Mouse (Mus musculus): ENCODE results near the gene Hcls1. TPM values are rescaled to one million over a fixed set of nuclear protein-coding genes. Genes with fewer than 3 reads are reported as not detected.

Gene Hcls1
- total RNA-seq, 2 experiments from 2014 or later = 31.7 to 66.9 TPM

GRCm38 (mm10) chr16:36927495-36928105, 7.2 kb upstream of the Hcls1 start:
- ATAC-seq (replicated peaks; ENCODE audit: low FRiP score, low TSS enrichment, poor library complexity, severe bottlenecking) = peak; percentile 51

GRCm38 (mm10) chr16:36928106-36928500, 6.7 kb upstream of the Hcls1 start:
- ATAC-seq (replicated peaks; ENCODE audit: low FRiP score, low TSS enrichment, poor library complexity, severe bottlenecking) = no peak

GRCm38 (mm10) chr16:36929216-36929615, 5.6 kb upstream of the Hcls1 start:
- ATAC-seq (replicated peaks; ENCODE audit: low FRiP score, low TSS enrichment, poor library complexity, severe bottlenecking) = no peak

DNA sequence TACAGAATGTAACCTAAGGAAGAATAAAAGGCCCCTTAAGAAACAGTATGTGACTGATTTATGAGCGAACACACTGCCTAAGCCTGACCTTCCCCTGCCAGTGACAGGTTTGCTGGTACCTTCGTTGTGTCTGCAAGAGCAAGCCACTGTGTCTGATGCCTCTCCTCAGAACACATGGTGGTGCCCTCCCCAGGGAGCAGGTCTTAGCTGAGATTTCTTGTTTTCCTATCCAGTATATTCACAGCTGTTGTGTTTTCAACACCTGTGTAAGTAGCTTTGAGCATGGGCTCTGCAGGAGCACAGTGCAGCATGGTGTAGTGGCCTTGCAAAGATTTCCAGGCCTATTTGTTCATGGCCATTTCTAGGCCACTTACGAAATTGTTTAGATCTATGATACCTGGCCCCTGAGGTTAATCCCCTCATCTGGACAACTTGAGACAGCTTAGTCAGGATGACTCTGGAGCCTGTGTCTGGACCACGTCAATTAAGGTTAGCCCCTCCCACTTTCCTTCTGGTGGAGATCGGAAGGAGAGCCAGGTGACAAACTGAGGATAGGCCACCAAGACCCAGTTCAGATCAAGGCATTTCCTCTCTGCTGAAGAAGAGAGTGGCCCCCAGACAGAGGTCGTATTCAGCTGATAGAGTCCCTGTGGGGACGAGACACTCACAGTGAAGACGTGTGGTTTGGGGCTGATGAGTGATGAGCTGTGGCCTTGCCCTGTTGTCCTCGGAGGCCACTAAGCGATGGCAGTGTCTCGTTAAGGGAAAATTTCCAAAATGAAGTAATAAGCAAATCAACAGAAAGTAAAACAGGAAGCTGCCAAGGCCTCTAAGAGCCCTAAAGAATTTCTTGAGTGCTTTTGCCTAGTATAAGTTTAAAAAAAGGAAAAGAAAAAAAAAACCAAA, 4.3 kb upstream of the Hcls1 start:
- ATAC-seq (replicated peaks; ENCODE audit: low FRiP score, low TSS enrichment, poor library complexity, severe bottlenecking) = no peak

GRCm38 (mm10) chr16:36931381-36931780, 3.4 kb upstream of the Hcls1 start:
- ATAC-seq (replicated peaks; ENCODE audit: low FRiP score, low TSS enrichment, poor library complexity, severe bottlenecking) = no peak

DNA sequence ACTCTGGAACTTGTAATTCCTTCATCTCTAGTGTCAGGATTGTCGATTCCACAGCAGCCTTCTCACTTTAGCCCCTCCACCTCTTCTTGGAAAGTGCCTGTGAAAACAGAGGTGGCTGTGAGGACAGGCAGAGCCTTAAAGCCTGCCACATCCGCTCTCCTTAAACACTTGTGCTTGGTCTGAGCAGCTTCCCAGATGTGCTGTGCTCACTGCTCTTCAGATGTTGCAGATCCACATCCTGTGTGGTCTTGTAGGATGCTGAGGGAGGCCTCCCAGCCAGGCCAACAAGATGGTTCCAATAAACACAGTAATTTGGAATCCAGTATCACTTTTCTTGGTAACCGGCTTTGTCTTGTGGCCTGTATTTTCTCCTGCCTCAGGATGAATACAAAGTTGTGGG, 2.8 kb upstream of the Hcls1 start:
- ATAC-seq (replicated peaks; ENCODE audit: low FRiP score, low TSS enrichment, poor library complexity, severe bottlenecking) = no peak

DNA sequence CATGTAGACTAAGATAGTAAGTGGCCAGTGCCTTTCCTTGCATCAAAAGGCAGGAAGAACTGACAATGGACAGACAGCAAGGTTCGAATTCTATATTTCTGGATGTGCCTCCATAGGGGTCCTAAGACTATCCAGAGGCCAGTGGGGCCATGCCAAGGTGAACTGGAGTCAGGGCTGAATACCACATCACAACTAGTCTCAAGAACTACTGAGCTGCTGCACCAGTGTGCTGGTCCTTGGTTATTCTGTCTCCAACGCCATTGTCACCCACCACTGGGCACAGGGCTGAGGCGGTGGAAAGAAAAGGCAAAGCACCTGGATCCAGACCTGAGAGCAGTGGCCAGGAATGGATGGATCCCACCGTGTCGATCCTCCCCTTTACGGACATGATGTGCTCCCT, 2.2 kb upstream of the Hcls1 start:
- ATAC-seq (replicated peaks; ENCODE audit: low FRiP score, low TSS enrichment, poor library complexity, severe bottlenecking) = no peak

- ATAC-seq (replicated peaks; ENCODE audit: low FRiP score, low TSS enrichment, poor library complexity, severe bottlenecking) = peak; percentile 72
Measured at GRCm38 (mm10) chr16:36934131-36934840, 497 bp upstream of the Hcls1 start.

- ATAC-seq (replicated peaks; ENCODE audit: low FRiP score, low TSS enrichment, poor library complexity, severe bottlenecking) = no peak
Measured at GRCm38 (mm10) chr16:36935814-36936213, 1.0 kb downstream of the Hcls1 start.

DNA sequence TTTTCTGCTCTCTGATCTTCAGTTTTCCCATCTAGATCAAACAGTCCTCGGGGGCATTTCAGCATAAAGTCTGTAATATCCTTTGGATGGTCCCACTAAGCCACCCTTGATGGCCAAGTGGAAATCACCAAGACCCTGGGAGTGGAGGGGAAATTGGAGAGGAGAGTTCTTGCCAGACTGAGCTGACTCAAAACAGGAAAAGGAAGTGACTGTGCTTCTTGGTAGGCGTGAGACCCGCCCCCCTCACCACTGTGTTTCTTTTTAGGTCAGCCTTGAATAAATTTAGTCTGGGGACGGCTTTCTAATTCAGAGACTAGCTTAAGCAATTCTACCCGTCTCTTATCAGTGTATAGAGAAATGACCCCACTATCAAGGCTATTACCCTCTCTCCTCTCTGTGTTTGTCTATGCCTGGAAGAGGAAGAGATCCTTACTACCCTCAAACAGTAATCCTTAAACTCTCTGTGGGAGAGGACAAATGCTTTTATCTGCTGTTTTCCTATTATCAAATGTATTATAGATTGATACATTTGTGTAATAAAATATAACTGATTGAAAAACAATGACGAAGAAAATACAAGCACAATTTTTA, 6.4 kb downstream of the Hcls1 start:
- ATAC-seq (replicated peaks; ENCODE audit: low FRiP score, low TSS enrichment, poor library complexity, severe bottlenecking) = peak; percentile 35; the same call in 1 of the 2 replicates

DNA sequence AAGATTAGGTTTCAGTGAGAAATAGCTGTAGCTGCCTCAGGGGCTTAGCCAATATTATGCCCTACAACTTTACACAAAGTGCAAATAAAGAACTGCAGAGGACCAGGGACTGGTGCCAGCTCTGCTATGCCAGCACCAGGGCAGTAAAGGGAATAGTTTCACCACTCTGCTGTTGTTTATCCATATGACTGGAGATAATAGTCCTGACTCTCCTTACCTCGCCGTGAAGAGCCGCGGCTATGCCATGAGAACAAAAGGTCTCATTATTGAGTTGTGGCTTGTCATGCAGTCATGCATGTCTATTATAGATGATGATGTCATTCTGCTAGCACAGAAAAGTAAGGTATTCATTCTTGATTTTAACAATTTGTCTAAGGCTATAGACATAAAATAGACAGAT, 7.1 kb downstream of the Hcls1 start:
- ATAC-seq (replicated peaks; ENCODE audit: low FRiP score, low TSS enrichment, poor library complexity, severe bottlenecking) = no peak

- no peak for ATAC-seq (replicated peaks; ENCODE audit: low FRiP score, low TSS enrichment, poor library complexity, severe bottlenecking)
Measured at GRCm38 (mm10) chr16:36943591-36943990, 8.8 kb downstream of the Hcls1 start.

GRCm38 (mm10) chr16:36944895-36945424, 10.2 kb downstream of the Hcls1 start:
- no peak for ATAC-seq (replicated peaks; ENCODE audit: low FRiP score, low TSS enrichment, poor library complexity, severe bottlenecking)

DNA sequence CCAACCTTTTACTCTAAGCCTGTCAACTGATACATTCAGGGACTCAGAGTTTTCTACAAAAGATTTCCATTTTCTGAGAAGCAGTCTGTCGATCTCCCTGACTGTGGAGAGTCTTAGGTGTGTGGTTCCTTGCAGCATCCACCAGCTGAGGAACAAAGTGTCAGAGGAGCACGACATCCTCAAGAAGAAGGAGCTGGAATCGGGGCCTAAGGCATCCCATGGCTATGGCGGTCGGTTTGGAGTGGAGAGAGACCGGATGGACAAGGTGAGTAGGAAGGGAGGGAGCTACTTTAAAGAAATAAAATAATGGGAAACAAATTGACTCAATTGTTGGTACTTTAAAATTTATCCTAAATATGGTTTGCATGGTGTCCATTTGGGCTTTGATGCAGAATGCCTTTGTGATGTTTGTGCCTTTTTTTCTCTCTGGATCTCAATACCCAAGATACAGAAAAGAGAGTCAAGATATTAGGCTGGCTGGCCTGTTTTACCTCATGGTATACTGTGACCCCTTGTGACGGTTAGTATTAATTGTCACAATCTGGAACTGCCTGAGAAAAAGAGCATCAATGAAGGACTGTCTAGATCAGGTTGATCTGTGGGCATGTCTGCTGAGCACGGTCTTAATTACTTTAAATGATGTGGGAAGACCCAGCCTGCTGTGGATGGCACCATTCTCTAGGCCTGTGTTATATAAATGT, 11.8 kb downstream of the Hcls1 start:
- ATAC-seq (replicated peaks; ENCODE audit: low FRiP score, low TSS enrichment, poor library complexity, severe bottlenecking) = no peak

DNA sequence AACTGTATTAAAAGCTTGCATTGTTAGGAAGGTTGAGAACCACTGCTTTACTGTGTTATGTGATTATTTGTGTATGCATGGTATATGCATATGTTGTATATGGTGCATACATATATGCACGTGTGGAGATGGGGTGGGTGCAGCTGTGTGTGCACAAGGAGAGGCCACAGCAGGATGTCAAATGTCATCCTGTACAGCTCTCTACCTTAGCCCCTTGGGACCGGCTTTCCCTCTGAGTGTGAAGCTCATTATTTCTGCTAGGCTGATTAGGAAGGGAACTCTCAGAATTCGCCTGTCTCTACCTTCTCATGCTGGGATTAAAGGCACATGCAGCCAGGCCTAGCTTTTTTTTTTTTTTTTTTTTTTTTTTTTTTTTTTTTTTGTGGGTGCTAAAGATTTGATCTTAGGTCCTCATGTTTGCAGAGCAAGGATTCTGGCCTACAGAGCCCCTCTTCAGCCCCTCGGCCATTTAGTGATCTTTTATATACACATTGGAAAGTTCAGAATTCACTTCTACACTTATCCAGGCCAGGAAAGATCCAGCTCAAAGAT, 12.9 kb downstream of the Hcls1 start:
- ATAC-seq (replicated peaks; ENCODE audit: low FRiP score, low TSS enrichment, poor library complexity, severe bottlenecking) = no peak

DNA sequence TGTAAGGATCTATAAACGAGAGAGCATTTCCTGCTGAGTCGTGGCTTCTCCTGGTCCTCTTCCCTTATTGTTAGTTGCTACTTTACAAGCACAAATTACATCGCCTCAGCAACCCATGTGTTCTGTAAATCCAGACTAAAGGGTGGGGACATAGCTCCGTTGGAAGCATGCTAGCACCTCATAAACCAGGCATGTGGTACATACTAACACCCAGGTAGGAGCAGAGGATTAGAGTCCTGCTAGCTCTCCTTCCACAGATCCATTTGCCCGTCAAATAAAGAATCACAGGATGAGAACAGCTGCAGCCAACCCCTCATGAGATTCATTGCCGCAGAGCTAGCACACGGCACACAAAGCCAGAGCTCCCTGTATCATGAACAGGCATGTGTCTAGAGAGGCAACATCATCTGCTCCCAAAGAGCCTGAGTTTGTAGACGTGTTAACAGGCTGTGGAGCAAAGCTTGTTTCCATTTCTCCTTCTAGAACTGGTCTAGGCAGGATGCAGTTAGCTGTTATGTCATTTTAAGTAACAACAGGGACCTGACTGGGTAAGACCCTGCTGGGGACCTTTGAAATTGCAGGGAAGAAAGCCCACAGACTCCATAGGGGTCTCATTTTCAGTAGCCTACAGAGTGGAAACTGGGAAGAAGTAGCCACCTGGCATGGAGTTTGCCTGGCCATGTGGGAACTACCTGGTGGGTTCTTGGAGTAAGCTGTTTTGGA, 15.0 kb downstream of the Hcls1 start:
- ATAC-seq (replicated peaks; ENCODE audit: low FRiP score, low TSS enrichment, poor library complexity, severe bottlenecking) = no peak

GRCm38 (mm10) chr16:36951029-36951428, 16.2 kb downstream of the Hcls1 start:
- no peak for ATAC-seq (replicated peaks; ENCODE audit: low FRiP score, low TSS enrichment, poor library complexity, severe bottlenecking)

GRCm38 (mm10) chr16:36955106-36955505, 20.3 kb downstream of the Hcls1 start:
- ATAC-seq (replicated peaks; ENCODE audit: low FRiP score, low TSS enrichment, poor library complexity, severe bottlenecking) = no peak

Measured in megakaryocyte-erythroid progenitor cell, adult 5-6 weeks (primary cell).